Mouse (Mus musculus) layer of hippocampus, postnatal 14 days (tissue): ENCODE results near the gene Fibp. TPM values are rescaled to one million over a fixed set of nuclear protein-coding genes. Genes with fewer than 3 reads are reported as not detected.

Experiments used
- DNase-seq, 2 experiments: peaks; one replicate each; pipeline ENCODE4 v3.0.0; 2021 to 2022; ENCODE audit warnings: low spot score in 2 of 2, mixed read lengths in 1 of 2
- total RNA-seq, 2 experiments: library from RNA; stranded (reverse); gene quantifications; 2 replicates each; pipeline ENCODE4 v1.2.3; 2021

Fibp gene
- total RNA-seq, 2 experiments from 2014 or later = 96.3 to 101 TPM

- no peak for DNase-seq
Observed at GRCm38 (mm10) chr19:5430408-5430807, 30.0 kb upstream of the Fibp start.

DNA sequence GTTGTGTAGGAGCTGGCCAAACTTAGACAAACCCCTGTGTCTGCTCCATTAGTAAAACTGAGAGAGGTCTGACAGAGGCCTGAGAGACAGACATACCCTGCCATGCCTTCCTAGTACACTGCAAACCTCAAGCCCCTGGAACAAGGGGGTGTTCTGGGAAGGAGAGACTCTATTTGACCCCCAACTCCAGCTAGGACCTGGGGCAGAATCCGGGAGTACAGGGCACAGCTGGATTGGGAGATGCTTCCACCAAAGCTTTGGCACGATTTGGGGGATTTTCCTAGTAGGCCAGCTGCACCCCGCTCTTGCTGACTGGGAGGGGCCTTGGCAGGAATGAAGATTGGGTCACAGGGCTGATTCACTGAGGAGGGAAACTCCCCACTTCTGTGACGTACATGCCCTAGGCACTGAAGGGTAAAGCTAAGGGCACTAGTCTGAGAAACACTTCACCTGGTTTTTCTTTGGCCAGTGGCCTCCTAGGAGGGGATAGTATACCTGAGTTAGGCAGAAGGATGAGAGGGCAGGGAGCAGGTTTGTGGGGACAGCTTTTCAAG, 28.4 kb upstream of the Fibp start:
- DNase-seq = no peak

- no peak for DNase-seq
Observed at GRCm38 (mm10) chr19:5432992-5433852, 27.2 kb upstream of the Fibp start.

DNA sequence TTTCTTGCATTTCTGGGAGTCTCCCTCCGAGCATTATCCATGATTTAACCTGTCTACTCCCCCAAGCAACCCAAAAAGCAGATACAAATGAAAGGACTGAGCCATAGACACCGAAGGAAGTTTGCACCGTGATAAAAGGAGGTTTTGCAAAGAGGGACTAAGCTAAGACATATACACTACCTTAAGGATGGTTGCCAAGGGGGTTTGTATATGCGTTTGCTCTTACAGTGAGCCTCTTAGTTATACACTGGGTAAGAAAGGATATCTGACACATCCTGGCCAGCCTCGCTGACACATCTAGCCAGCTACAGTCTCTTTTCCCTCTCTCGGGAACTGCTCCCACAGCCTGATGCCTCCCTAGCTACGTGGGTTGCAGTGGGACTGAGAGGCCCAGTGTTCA, 26.5 kb upstream of the Fibp start:
- no peak for DNase-seq

- DNase-seq = no peak
Observed at GRCm38 (mm10) chr19:5444371-5444908, 16.0 kb upstream of the Fibp start.

GRCm38 (mm10) chr19:5444954-5445353, 15.5 kb upstream of the Fibp start:
- no peak for DNase-seq

GRCm38 (mm10) chr19:5445747-5446146, 14.7 kb upstream of the Fibp start:
- DNase-seq = no peak

- DNase-seq = peak in 1 of 2 experiments; percentile 53
Observed at GRCm38 (mm10) chr19:5447515-5448353, 12.7 kb upstream of the Fibp start, which contains the start of gene Fosl1. TSS of gene Fosl1 (plus strand) at chr19:5447547.

DNA sequence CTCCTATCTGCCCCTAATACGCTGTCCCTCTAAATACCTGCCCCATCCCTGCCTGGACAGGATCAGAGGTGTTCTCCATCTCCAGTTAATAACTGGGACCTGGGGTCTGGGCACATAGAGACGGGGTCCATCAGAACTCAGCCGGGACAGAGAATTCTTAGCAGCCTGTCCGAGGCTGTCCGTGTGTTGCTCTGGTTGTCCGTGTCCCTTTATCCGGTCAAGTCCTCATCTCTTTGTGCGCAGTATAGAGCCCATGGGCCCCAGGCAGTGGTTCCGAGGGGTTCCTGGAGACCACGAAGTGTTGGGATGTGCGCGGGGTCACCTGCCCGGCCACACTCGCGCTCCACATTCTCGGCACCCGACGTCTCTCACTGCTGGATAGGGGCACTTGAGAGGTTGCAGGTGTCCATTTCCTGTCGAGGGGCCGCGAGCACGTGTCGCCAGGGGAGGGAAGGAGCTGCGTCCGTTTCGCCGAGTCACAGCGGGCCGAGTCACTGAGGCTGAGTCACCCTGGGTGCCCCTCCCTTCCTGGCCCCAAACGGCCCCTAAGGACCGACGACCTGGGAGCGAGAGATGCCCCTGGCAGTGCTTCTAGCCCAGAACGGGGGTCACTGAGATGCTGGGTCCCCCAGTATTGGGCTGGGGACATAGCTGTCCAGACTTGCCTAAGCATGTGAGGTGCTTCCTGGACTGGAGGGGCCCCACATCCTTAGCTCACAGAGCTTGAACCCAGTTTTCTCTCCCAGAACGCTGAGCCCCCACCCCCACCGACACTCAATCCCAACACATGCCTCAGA, 11.9 kb upstream of the Fibp start:
- no peak for DNase-seq

DNA sequence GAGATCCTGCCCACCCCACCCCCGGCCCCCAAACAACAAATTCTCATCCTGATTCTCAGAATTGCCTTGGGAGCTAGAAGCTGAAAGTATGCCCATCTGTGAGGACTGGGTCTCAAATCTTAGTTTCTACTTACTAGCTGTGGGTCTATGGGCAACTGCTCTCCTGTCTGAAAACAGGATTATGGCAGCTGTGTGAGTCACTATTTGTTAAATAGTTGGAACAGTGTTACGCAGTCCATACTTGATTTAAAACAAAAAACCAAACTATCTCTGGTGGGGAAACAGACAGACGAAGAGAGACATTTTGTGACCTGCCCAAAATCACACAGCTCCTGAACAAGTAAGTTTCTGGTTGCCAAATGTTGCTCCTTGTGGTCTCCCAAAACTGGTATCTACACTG, 10.7 kb upstream of the Fibp start:
- no peak for DNase-seq

- no peak for DNase-seq
Observed at GRCm38 (mm10) chr19:5451766-5452165, 8.6 kb upstream of the Fibp start.

GRCm38 (mm10) chr19:5455037-5455436, 5.4 kb upstream of the Fibp start:
- no peak for DNase-seq

GRCm38 (mm10) chr19:5455568-5455967, 4.8 kb upstream of the Fibp start:
- no peak for DNase-seq

DNA sequence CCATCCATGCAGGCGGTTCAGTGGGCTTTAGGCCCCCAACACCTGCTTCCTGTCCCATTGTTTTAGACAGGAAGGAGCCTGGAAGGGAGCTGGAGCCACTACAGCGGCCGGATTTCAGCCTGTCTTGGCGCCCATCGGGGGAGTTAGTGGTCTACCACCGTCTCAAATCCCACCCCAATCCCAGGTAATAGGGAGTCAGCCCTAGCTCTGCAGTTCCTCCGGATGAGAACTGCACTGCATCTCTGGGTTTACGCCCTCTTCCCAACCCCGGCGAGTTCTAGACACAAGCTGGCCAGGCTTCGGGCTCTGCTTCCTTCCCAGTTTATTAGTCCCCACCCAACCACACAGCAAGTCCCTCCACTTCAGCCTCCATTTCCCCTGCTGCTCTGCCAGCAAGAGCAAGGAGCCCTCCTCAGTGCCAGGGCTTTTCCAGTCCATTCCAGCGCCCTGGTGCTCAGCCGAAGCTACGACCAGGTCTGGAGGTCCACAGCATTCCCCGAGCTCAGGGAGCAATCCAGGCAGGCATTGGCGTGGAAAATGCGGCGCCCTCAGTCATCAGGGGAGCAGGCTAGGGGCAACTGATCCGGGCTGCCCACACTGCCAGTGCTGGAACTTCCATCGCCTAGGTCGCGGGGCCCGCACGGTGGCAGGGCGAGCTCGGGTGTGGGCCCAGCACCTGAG, 4.0 kb upstream of the Fibp start:
- DNase-seq = no peak

DNA sequence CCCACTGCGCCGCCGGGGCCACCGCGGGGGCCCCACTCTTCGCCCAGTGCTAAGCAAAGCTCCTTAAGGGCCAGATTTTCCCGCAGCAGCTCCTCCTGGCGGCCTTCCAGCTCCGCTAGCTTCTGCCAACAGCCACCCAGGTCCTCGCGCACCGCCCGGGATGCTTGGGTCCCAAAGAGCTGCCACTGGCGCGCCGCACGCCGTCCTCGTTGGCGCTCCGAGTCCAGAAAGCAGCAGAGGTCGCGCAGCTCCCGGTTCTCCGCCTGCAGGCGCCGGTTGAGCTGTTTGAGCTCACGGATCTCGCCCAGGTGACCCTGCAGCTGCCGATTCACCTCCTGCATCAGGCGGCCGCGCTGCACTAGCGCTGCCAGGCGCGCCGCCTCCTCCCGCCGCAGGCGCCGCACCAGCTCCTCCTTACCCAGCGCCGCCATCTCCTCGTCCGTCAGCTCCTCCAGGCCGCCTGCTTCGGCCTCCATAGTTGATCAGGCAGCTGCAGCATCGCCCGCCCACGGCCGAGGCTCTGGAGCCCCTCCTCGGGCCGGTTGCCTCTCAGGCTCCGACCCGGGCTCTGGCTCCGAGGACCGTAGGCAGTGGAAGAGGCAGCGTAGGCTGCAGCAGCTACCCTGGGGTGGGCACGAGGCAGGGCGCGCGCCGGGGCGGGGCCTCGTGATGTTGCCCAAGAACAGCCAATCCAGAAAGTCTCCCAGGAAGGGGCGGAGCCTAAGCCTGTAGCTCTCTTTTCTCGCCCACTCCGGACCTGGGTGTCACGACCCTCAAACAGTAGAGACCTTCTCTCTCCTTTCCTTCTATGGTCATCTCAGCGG, 3.3 kb upstream of the Fibp start:
- DNase-seq = peak; percentile 96 to 97

GRCm38 (mm10) chr19:5457746-5458442, 2.5 kb upstream of the Fibp start, which contains the start of gene Ccdc85b:
TSS of gene Ccdc85b (minus strand) at chr19:5457894.
- no peak for DNase-seq

DNA sequence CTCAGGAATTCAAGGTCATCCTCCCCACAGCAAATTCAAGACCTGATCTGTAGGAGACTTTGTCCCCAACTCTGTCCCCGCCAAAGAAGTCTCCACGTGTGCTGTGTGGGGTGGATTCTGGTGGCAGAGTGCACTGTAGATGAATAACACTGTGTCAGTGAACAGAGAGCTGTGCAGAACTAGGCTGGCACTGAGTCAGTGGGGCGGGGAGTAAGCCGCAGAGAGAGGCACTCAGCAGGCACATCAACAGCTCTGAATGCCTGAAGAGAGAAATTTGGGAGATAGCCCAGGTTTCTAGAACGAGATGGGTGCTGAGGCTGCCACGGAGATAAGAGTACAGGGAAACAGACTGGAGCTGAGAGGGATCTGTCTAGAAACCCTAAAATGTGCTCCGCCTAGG, 1.4 kb upstream of the Fibp start:
- DNase-seq = peak in 1 of 2 experiments; percentile 62

GRCm38 (mm10) chr19:5459896-5460295, 519 bp upstream of the Fibp start:
- DNase-seq = no peak

- no peak for DNase-seq
Observed at GRCm38 (mm10) chr19:5461411-5461810, 996 bp downstream of the Fibp start.
